Mouse (Mus musculus) bone marrow macrophage, adult 2 months (primary cell): ENCODE measurements at regions not wholly inside any gene's neighbourhood (a gene's known extent, or its start where the extent isn't known, plus 50 kb on each side); places are given as distances from the start of the nearest gene placed in this dataset.

ENCODE experiments used
- CTCF ChIP-seq: IDR thresholded peaks from 2 replicates; pipeline ENCODE4 v1.5.1; 2012; ENCODE audit warnings: low read depth, mild to moderate bottlenecking, low read length, moderate library complexity
- POLR2A ChIP-seq: IDR thresholded peaks from 2 replicates; pipeline ENCODE4 v1.6.1; 2012; ENCODE audit warnings: mild to moderate bottlenecking, low read depth, low read length, borderline replicate concordance

GRCm38 (mm10) chr8:125355059-125355509 is 214.5 kb downstream of the Sipa1l2 start:
- no peak for TF ChIP-seq POLR2A
- no peak for TF ChIP-seq CTCF
